Mouse (Mus musculus) forebrain, embryonic 16.5 days (tissue): ENCODE results near the gene Wnt11. TPM values are rescaled to one million over a fixed set of nuclear protein-coding genes. Genes with fewer than 3 reads are reported as not detected.

ENCODE experiments used
- ATAC-seq: fragments of 200-750 bp; cut with Nextera tagmentation; 2 replicates; pipeline ENCODE4 v1.8.0; 2017; ENCODE audit warnings: mild to moderate bottlenecking, moderate library complexity
- H3K27ac ChIP-seq: fragments of 300-500 bp; sonication (generic); 2 replicates; pipeline ENCODE4 v1.5.1; 2014; ENCODE audit warnings: low read length, control low read depth
- H3K27me3 ChIP-seq: fragments of 300-500 bp; sonication (generic); replicated peaks from 2 replicates; pipeline ENCODE4 v1.6.1; 2014; ENCODE audit warnings: low read length; ENCODE audit not compliant: control insufficient read depth, insufficient read depth
- H3K36me3 ChIP-seq: fragments of 300-500 bp; sonication (generic); 2 replicates; pipeline ENCODE4 v1.6.1; 2014; ENCODE audit not compliant: control insufficient read depth, insufficient read depth
- H3K4me1 ChIP-seq: fragments of 300-500 bp; sonication (generic); replicated peaks from 2 replicates; pipeline ENCODE4 v1.6.1; 2014; ENCODE audit warnings: low read length; ENCODE audit not compliant: control insufficient read depth, insufficient read depth
- H3K4me2 ChIP-seq: fragments of 300-500 bp; sonication (generic); 2 replicates; pipeline ENCODE4 v1.6.1; 2014; ENCODE audit warnings: mild to moderate bottlenecking, low read length, control low read depth
- H3K4me3 ChIP-seq: fragments of 300-500 bp; sonication (generic); replicated peaks from 2 replicates; pipeline ENCODE4 v1.5.1; 2014; ENCODE audit warnings: mild to moderate bottlenecking, low read length, control low read depth
- H3K9ac ChIP-seq: fragments of 300-500 bp; sonication (generic); replicated peaks from 2 replicates; pipeline ENCODE4 v1.6.1; 2014; ENCODE audit warnings: low read depth, low read length, control low read depth
- H3K9me3 ChIP-seq: fragments of 300-500 bp; sonication (generic); 2 replicates; pipeline ENCODE4 v1.6.1; 2016; ENCODE audit warnings: low read length; ENCODE audit not compliant: control insufficient read depth
- WGBS: fragments of 180-500 bp; shearing (Covaris S2); extraction: QIAGEN DNeasy Blood & Tissue Kit; methylation state at CpG from one replicate; pipeline ENCODE4 v1.1.7; 2014; 5-methylcytosine and 5-hydroxymethylcytosine counted together
- polyA plus RNA-seq: library from polyadenylated mRNA; unstranded; fragments of >200 nt; fragmentation: Nextera tagmentation; extraction: Ambion mirVana; gene quantifications from 2 replicates; pipeline ENCODE4 v1.2.1, GENCODE M21; 2015

The Wnt11 gene
- polyA plus RNA-seq, 1 experiment from 2014 or later: 0.37 TPM

DNA sequence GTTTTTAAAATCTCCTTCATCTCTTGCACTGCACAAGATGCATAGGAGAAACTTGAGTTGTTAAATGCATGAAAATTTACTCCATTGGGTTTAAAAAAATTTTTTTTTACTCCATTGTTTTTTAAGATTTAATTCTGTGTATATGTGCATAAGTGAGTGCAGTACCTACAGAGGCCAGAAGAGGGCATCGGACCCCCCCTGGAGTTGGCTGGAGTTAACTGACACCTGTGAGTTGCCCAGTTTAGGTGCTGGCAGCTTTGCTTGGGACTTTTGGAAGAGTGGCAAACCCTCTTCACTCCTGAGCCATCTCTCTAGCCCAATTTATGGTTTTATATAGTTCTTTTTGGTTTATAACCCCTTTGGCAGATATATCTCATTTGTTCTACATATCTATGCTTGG is 66.2 kb downstream of the Wnt11 start:
- ATAC-seq: no peak
- H3K9ac ChIP-seq: no peak overlapping the region
- no peak overlapping the region for H3K4me2 ChIP-seq
- WGBS: 96% methylated on average over 1 of the region's 1 CpGs
- H3K27me3 ChIP-seq: no peaks in the 10 kb centered on the region
- no peaks in the 10 kb centered on the region for H3K9me3 ChIP-seq
- 0 out of 2 replicates have a peak, but pooled peaks cover 2% of the 10 kb centered on the region for H3K4me1 ChIP-seq
- H3K36me3 ChIP-seq: no peaks in the 10 kb centered on the region
- H3K4me3 ChIP-seq: no peak overlapping the region
- no peak overlapping the region for H3K27ac ChIP-seq

DNA sequence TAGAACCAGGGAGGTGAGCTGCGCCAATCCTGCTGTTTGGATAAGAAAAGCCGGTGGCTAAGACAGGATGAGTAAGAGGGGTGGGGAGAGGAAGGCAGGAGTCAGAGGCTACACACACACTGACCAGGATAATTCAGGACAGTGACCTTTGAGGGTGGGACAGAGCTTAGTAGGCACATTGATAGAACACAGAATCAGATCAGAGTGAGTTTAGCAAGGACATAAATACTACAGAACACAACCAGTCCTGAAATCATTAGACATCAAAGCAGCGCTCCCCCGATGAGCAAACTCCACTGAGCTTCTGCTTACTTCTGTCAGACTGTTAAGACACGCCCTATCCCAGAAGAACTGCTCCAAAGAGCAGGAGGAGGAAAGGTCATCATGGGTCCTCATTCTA is 69.0 kb downstream of the Wnt11 start:
- Histone ChIP-seq H3K4me3 (no peak overlapping the region), H3K27me3 (no peaks in the 10 kb centered on the region), H3K9ac (no peak overlapping the region), H3K4me2 (no peak overlapping the region), H3K27ac (no peak overlapping the region), H3K4me1 (no peaks in the 10 kb centered on the region), H3K36me3 (no peaks in the 10 kb centered on the region), H3K9me3 (no peaks in the 10 kb centered on the region)
- ATAC-seq: no peak
- WGBS: 64% methylated on average over 5 of the region's 5 CpGs

Other genes starting within 250 kb of the Wnt11 start
- 41.6 and 42.2 TPM in 2 replicates for gene Emsy, start 178.3 kb upstream of the Wnt11 start, polyA plus RNA-seq
- 50.8 and 54.8 TPM in 2 replicates for gene Thap12, start 132.0 kb upstream of the Wnt11 start, polyA plus RNA-seq